Mouse (Mus musculus): ENCODE results near the gene Slc17a9.
"Not testable (repeated sequence)": the region's sequence is repeated elsewhere in the genome, so short reads cannot be mapped to it uniquely, and the experiment has no call there.

The Slc17a9 gene

GRCm38 (mm10) chr2:180710276-180711155 is 14.5 kb upstream of the Slc17a9 start:
- no peak for DNase-seq (ENCODE audit: extremely low spot score)

- DNase-seq (ENCODE audit: extremely low spot score) = no peak
Measured at GRCm38 (mm10) chr2:180711527-180711926, 13.5 kb upstream of the Slc17a9 start.

DNA sequence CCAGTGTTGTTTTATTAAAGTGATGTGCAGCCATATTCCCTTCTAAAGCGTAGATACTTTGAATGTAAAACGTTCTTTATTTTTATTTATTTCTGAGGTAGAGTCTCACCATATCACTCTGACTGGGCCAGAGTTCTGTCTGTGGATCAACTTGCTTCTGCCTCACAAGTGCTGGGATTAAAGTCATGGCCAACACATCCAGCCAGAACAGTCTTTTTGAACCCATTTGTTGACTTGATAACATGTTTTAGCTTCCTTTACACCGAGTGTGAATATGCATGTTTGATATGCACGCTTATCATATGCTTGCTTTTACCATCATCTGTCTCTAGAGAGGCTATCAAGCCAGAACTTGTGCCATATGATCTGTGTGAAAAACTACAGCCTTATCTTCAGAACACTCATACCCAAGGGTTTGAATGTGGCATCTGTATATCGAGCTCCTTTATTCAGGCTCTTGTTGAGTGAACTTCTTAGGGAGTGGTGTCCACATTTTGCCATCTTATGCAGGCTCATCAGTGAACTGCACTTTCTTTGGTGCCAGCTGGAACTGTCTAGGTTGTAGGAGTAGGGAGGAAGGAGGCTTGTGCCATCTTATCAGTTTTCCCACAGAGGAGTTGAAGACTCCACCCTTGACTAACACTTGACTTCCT is 12.9 kb upstream of the Slc17a9 start:
- no peak for DNase-seq (ENCODE audit: extremely low spot score)

DNA sequence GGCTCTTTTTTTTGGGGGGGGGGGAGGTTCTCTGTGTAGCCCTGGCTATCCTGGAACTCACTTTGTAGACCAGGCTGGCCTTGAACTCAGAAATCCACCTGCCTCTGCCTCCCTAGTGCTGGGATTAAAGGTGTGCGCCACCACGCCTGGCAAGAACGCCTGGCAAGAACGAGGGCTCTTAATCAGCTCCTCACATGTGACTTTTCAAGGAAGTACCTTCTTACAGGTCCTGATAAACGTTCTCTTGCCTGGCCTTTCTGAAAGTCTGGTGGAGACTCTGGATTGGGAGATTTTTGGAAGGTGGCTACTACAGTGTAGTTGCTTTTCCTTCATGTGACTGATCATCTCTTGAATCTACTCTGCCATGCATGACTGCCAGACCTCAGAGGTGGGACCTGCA is 2.3 kb upstream of the Slc17a9 start:
- not testable (repeated sequence) for DNase-seq (ENCODE audit: extremely low spot score)

GRCm38 (mm10) chr2:180723865-180724264 is 1.2 kb upstream of the Slc17a9 start:
- no peak for DNase-seq (ENCODE audit: extremely low spot score)

- no peak for DNase-seq (ENCODE audit: extremely low spot score)
Measured at GRCm38 (mm10) chr2:180725414-180725778, 333 bp downstream of the Slc17a9 start.

- DNase-seq (ENCODE audit: extremely low spot score) = no peak
Measured at GRCm38 (mm10) chr2:180725856-180726629, 980 bp downstream of the Slc17a9 start.

GRCm38 (mm10) chr2:180726658-180727442 is 1.8 kb downstream of the Slc17a9 start:
- no peak for DNase-seq (ENCODE audit: extremely low spot score)

- DNase-seq (ENCODE audit: extremely low spot score) = no peak
Measured at GRCm38 (mm10) chr2:180727613-180728021, 2.6 kb downstream of the Slc17a9 start.

- no peak for DNase-seq (ENCODE audit: extremely low spot score)
Measured at GRCm38 (mm10) chr2:180731036-180731435, 6.0 kb downstream of the Slc17a9 start.

GRCm38 (mm10) chr2:180731984-180732383 is 6.9 kb downstream of the Slc17a9 start:
- no peak for DNase-seq (ENCODE audit: extremely low spot score)

DNA sequence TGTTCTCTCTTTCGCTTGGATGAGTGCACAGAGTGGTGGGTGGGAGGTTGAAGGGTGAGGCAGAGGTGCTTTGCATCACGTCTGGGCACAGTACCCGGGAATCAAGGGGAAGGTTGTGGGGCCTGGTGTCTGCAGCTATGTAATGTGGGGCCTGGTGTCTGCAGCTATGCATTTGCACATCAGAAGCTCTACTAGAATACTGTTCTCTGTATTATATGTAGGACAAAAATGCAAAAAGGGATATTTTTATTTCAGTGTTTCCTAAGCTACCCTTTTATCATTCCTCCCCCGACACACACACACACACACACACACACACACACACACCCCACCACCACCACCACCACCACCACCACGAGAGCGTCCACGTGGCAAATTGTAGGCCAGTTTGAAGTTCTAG is 10.2 kb downstream of the Slc17a9 start:
- no peak for DNase-seq (ENCODE audit: extremely low spot score)

DNA sequence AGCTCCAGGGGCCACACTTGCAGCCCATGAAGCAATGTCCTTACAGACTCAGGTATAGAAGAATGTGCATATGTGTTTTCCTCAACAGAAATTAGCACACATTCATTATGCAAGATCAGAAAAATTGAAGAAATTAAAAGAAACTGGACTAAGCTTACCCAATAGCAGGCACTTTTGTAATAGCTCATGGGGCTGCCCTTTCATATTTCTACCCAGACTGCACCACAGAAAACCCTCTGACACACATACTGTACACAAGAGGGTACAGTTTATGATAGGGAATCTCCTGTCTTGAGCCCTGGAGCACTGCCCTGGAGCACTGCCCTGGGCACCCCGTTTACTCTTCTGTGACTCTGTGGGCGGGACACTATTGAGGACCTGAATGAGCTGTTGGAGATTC is 12.9 kb downstream of the Slc17a9 start:
- no peak for DNase-seq (ENCODE audit: extremely low spot score)

GRCm38 (mm10) chr2:180740349-180740748 is 15.3 kb downstream of the Slc17a9 start:
- DNase-seq (ENCODE audit: extremely low spot score) = no peak

GRCm38 (mm10) chr2:180741421-180741820 is 16.4 kb downstream of the Slc17a9 start:
- DNase-seq (ENCODE audit: extremely low spot score) = no peak

DNA sequence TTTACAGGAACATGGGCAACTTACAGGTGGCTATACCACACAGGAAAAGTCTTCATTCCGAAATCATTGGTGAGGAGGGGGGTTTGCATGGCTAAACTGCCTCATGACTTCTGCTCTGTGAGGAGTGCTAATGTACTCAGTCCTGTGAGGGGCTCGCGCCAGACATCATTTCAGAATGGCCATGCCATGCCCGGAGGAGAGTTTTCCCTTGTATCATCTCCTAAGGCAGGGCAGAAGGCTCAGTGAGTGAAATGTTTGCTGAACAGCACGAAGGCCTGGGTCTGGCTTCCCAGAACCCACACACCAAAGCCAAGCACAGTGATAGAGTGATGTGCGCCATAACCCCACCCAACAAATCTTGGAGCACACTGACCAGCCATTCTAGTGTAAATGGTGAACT is 17.8 kb downstream of the Slc17a9 start:
- no peak for DNase-seq (ENCODE audit: extremely low spot score)

DNA sequence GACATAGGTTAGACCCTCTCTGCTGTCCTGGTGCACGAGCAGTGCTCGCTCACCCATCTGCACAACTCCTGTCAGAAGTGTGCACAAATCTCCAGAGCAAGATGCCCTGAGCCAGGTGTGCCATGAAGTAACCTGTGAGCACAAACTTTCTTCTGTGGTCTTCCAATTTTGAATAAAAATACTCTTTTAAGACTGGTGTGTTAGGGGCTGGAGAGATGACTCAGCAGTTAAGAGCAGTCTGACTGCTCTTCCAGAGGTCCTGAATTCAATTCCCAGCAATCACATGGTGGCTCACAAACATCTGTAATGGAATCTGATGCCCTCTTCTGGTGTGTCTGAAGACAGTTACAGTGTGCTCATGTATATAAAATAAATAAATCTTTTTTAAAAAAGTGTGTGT is 18.3 kb downstream of the Slc17a9 start:
- no peak for DNase-seq (ENCODE audit: extremely low spot score)

- peak; percentile 84 for DNase-seq (ENCODE audit: extremely low spot score)
Measured at GRCm38 (mm10) chr2:180745248-180745927, 20.3 kb downstream of the Slc17a9 start.

- DNase-seq (ENCODE audit: extremely low spot score) = no peak
Measured at GRCm38 (mm10) chr2:180746569-180747192, 21.6 kb downstream of the Slc17a9 start.

DNA sequence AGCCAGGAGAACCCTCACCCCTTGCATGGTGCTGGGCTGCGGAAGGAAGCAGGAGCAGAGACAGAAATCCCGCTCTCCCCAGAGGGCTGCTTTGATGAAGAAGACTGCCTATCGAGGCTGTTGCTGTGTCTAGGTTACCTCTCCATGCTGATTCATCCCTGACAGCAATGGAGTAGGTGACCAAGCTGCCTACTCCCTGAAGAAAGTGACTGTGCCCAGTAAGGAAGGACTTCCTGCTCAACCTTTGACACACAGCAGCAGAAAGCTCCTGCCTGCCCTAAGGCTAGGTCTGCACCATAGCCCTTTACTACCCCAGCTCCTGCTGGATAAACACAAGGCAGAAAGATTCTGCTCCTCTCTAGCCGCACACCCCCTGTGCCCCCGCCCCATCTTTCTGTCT is 23.8 kb downstream of the Slc17a9 start:
- no peak for DNase-seq (ENCODE audit: extremely low spot score)

All from embryo, embryonic 9.5 days (tissue).